Mouse (Mus musculus) spleen, adult 2 months (tissue): ENCODE results near the gene Fhl2.

Experiments used
- CTCF ChIP-seq: fragments of 200-500 bp; IDR thresholded peaks from 2 replicates; pipeline ENCODE4 v1.5.1; 2011; ENCODE audit warnings: mild to moderate bottlenecking, inconsistent platforms; ENCODE audit not compliant: insufficient read depth, insufficient read length, insufficient replicate concordance; ENCODE audit errors: extremely low read depth
- POLR2A ChIP-seq: fragments of 200-500 bp; IDR thresholded peaks from 2 replicates; pipeline ENCODE4 v1.6.1; 2011; ENCODE audit warnings: low read depth, low read length, inconsistent platforms

- no peak for TF ChIP-seq CTCF
- TF ChIP-seq POLR2A = no peak
Observed at GRCm38 (mm10) chr1:43168618-43169017, 28.2 kb downstream of the Fhl2 start.
